Mouse (Mus musculus): ENCODE data around the gene Lcn2. TPM values are rescaled to one million over a fixed set of nuclear protein-coding genes. Genes with fewer than 3 reads are reported as not detected.

Gene Lcn2
- total and polyA plus RNA-seq, 3 experiments, result not detected

DNA sequence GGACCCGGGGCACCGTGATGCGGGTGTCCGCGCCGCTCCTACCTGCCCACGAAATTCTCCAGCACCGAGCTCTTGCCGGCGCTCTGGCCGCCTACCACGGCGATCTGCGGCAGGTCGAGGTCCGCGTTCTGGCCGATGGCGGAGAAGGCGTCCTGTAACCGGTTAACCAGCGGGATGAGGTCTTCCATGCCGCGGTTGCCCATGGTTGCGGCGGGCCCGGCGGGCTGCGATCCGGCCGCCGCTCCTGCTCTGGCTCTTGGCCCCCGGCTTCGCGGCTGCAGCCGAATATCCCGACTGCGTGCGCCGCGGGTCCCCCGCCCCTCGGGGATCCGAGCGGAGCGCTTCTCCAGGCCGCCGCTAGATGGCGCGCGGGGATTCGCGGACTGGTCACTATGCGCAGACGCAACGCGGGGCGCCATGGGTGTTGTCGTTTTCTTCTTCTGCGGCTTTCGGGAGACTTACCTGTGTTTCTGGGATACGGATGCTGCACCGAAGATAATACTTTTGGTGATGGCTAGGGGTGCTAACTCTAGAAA lies 35.0 kb downstream of the Lcn2 start, which contains the start of gene Dnm1 (continued):
- no peak for TF ChIP-seq MXI1 (IDR thresholded peaks at IDR 0.05; ENCODE audit: low read depth, low read length)
- TF ChIP-seq ZMIZ1 (IDR thresholded peaks at IDR 0.05; ENCODE audit: low read depth, low read length), result no peak
- TF ChIP-seq EP300 (IDR thresholded peaks at IDR 0.05; ENCODE audit: low read length), result no peak
- no peak for TF ChIP-seq MYC (IDR thresholded peaks at IDR 0.05; ENCODE audit: low read depth, low read length)
- TF ChIP-seq UBTF (IDR thresholded peaks at IDR 0.05; ENCODE audit: low read depth, low read length), result peak; percentile 64; the same call in 1 of the 2 replicates
- peak; percentile 41 for TF ChIP-seq RAD21 (IDR thresholded peaks at IDR 0.05; ENCODE audit: low read depth, low read length)
- TF ChIP-seq RCOR1 (conservative IDR thresholded peaks at IDR 0.05; ENCODE audit: low read depth, low read length), result no peak
- peak; percentile 62 for TF ChIP-seq NELFE (IDR thresholded peaks at IDR 0.05; ENCODE audit: low read depth, low read length)
- no peak for TF ChIP-seq CHD2 (IDR thresholded peaks at IDR 0.05; ENCODE audit: low read length)
- no peak for TF ChIP-seq CHD1 (IDR thresholded peaks at IDR 0.05; ENCODE audit: low read depth, low read length)
- TF ChIP-seq GABPA (IDR thresholded peaks at IDR 0.05; ENCODE audit: insufficient replicate concordance, low read depth, low read length), result no peak
- TF ChIP-seq PAX5 (IDR thresholded peaks at IDR 0.05; ENCODE audit: low read length), result no peak
- peak; percentile 43; the same call in 1 of the 2 replicates for TF ChIP-seq TCF12 (IDR thresholded peaks at IDR 0.05; ENCODE audit: low read depth, low read length)
- TF ChIP-seq ETS1 (conservative IDR thresholded peaks at IDR 0.05; ENCODE audit: low read depth, low read length), result no peak
- no peak for TF ChIP-seq TBP (conservative IDR thresholded peaks at IDR 0.05; ENCODE audit: low read depth, low read length)
- TF ChIP-seq POLR2AphosphoS2 (IDR thresholded peaks at IDR 0.05; ENCODE audit: low read depth, low read length), result no peak
- TF ChIP-seq E2F4 (IDR thresholded peaks at IDR 0.05; ENCODE audit: insufficient replicate concordance, low read depth, low read length), result no peak

DNA sequence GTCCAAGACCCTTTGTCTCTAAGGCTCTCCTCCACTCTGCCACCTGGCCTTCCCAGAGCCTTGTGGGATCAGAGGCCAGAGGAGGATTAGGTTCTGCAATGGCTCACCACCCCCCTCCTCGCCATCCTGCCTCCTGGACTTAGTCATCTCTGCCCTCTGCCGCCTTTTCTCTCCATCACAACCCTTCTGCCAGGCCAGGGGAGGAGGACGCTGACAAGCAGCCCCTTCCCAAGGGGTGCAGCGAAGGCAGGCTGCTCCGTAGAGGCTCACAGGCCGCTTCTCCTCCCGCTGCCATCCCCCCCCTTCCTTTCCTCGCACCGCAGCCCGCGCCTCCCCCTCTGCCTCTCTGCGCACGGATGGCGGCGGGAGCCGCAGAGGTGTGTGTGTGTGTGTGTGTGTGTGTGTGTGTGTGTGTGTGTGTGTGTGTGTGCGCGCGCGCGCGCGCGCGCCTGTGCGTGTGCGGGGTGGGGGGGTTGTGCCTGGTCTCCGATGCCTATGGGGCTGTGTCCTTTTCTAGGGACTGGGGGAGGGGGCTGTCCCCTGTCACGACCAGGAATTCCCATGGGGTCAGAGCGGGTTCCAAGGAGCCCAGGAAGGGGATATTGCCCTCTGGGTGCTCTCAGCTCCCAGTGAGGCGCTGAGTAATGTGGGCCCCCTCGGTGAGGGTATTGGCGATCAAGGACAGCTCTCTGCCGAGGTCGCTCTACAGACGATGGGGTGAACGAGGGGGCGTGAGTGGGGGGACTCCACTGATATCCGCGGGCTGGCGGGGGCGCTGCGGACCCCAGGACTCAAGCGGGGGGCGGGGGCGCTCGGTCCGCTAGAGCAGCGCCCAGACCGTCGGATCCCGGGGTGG lies 35.7 kb downstream of the Lcn2 start, which contains the start of gene Ciz1:
TSS of gene Ciz1 (plus strand) at position 177 of the 856 bp plus-strand sequence.
- Histone ChIP-seq H3K79me2 (replicated peaks; ENCODE audit: control insufficient read depth, extremely low read depth, insufficient read depth, poor library complexity, severe bottlenecking) (no peaks in the 10 kb centered on the region), H3K27me3 (replicated peaks) (peaks cover 78% of the 10 kb centered on the region), H3K4me1 (ENCODE audit: control insufficient read depth in 1 of 2, insufficient read depth in 2 of 2) (peaks cover 7 to 23% of the 10 kb centered on the region in 2 experiments), H3K36me3 (replicated peaks in 1 of 2; ENCODE audit: control insufficient read depth in 1 of 2, insufficient read depth in 1 of 2, low read length in 1 of 2) (no peaks in the 10 kb centered on the region), H3K27ac (ENCODE audit: insufficient read depth, low read depth) (no peak within 1 kb of the TSS), H3K4me2 (ENCODE audit: insufficient read depth, low read depth, poor library complexity, severe bottlenecking) (peak within 1 kb of the TSS; percentile 48), H3K9me3 (replicated peaks; ENCODE audit: low read length) (no peaks in the 10 kb centered on the region), H3K9ac (ENCODE audit: insufficient read depth, low read depth) (no peak within 1 kb of the TSS), H3K4me3 (replicated peaks in 1 of 3; ENCODE audit: low read depth in 2 of 3, low read length in 2 of 3, poor library complexity in 1 of 3) (peak within 1 kb of the TSS in 1 of 3 experiments; percentile 60)
- in situ Hi-C loops (cut with MboI; ENCODE audit: low pct_ligation_motif_present, low pct_unique_long_range_greater_than_20kb, low sequenced_read_pairs), result no loop called here
- peak; percentile 37; the same call in 1 of the 2 replicates for TF ChIP-seq NRF1 (IDR thresholded peaks at IDR 0.05; ENCODE audit: low read depth, low read length)
- TF ChIP-seq TCF12 (IDR thresholded peaks at IDR 0.05; ENCODE audit: low read depth, low read length), result no peak
- no peak for TF ChIP-seq ELF1 (IDR thresholded peaks at IDR 0.05; ENCODE audit: low read depth, low read length)
- no peak for TF ChIP-seq RAD21 (IDR thresholded peaks at IDR 0.05; ENCODE audit: low read depth, low read length)
- dilution Hi-C loops (cut with MboI; ENCODE audit: extremely low pct_ligation_motif_present, extremely low pct_unique_long_range_greater_than_20kb, low sequenced_read_pairs), result no loop called here
- DNase-seq (ENCODE audit: extremely low read depth), result no peak
